Mouse (Mus musculus): ENCODE measurements around the gene Olfr1513. TPM values are rescaled to one million over a fixed set of nuclear protein-coding genes. Genes with fewer than 3 reads are reported as not detected.
"Not testable (repeated sequence)": the region's sequence is repeated elsewhere in the genome, so short reads cannot be mapped to it uniquely, and the experiment has no call there.

The Olfr1513 gene
- total RNA-seq (2022): not detected

- DNase-seq (ENCODE audit: low spot score in 2 of 2): no peak
Observed at GRCm38 (mm10) chr14:52356308-52356707, at the start of gene Olfr1513. Olfr1513 (minus strand) TSS chr14:52356408.

DNA sequence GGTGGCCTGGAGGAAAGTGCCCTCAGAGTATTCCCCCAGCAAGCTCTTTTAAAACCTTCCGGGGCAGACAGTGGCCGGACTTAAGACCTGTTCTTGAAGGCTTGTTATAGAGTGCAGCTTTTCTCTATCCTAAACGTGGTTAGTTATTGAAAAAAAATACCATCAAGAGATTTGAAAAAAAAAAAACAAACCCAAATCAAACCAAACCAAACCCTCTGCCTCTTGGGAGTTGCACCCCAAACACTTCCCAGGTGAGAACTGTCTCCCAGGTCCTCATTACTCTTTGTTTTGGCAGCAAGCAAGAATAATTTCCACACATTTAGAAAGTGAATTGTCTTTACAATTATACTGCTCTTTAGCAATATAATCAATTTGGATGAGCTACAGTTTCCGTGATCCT is 41.1 kb upstream of the Olfr1513 start, which contains the start of gene Olfr1511:
Olfr1511 (minus strand) TSS at position 101 of the 400 bp plus-strand sequence.
- DNase-seq (ENCODE audit: low spot score in 2 of 2): no peak

DNA sequence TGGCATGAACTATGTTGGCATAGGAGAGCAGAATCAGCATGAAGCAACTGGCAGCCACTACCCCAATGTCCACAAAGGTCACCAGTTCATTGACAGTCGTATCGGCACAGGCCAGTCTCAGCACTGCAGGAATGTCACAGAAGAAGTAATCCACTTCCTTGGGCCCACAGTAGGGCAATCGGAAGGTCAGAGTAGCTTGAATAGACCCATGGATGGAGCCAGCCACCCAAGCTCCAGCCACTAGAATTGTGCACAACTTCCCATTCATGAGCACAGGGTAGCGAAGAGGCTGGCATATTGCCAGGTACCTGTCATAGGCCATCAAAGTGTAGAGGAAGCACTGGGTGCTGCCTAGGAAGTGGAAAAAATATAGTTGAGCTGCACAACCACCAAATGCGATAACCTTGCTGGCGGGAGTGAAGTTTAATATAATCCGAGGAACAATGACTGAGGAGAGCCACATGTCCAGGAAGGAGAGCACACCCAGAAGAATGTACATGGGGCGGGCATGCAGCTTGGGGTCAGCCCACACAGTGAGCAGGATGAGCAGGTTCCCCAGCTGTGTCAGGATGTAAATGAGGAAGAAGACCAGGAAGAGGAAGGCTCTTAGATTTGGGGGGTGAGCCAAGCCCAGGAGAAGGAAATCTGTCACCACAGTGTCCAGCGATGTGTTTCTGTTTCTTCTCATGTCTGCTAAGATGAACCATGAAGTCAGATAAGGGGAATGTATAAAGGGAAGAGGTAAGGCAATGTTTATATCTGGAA is 34.1 kb upstream of the Olfr1513 start:
- not testable (repeated sequence) for DNase-seq (ENCODE audit: low spot score in 2 of 2)

DNA sequence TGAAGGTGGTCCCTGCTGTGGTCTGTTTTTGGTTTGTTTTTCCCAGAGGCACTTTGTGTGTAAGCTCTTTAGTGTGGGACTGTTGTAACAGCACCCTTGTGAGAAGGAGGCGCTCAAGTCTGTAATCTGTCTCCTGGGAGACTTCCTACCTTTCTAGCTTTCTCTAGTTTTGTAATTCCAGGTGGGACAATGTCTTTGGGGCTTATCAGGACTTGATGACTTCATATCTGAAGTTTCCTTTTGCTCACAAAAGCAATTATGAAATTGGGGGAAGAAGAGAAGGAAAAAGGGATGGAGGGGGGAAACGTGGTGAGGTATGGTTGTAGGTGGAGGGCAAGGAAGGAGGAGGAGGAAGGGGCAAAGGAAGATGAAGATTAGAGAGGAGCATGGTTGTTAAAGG is 22.9 kb upstream of the Olfr1513 start, which contains the start of gene Olfr1512:
Olfr1512 (minus strand) TSS at position 101 of the 400 bp plus-strand sequence.
- DNase-seq (ENCODE audit: low spot score in 2 of 2): no peak

DNA sequence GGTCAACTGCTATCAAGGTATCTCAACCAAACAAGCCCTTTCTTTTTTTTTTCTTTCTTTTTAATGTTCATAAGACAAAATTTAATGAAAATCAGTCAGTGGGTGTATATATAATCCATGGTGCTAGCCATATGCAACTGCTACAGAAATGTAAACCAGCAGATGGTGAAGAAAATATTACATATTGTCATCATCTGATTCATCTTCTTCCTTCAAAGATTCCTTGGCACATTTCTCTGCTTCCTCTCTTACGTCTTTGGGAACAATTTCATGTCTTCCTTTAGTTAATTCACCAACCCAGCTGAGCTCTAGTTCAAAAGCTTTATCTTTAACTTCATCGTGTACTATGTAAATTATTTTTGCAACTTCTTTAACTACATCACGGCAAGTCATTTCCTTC is 12.5 kb upstream of the Olfr1513 start:
- DNase-seq (ENCODE audit: low spot score in 2 of 2): no peak

GRCm38 (mm10) chr14:52339512-52339852 is 16.7 kb downstream of the Olfr1513 start:
- no peak for DNase-seq (ENCODE audit: low spot score in 2 of 2)

- DNase-seq (ENCODE audit: low spot score in 2 of 2): peak; percentile 50 to 71
Observed at GRCm38 (mm10) chr14:52338751-52339511, 17.3 kb downstream of the Olfr1513 start.

DNA sequence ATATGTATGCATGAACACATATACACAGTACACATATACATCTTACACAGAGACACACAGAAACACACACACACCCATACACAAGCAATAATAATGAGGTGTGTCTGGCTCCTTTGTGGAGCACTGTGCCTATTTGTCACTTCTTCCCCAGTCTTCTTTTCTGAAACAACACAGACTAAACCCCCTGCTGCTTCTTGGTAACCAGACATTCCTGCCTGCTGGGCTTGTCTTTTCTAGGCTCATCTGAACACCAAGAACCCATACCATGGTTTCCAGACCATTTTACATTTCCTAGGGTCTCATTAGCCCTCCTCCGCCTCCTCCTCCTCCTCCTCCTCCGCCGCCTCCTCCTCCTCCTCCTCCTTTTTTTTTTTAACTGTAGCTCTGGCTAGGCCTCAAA is 24.0 kb downstream of the Olfr1513 start:
- DNase-seq (ENCODE audit: low spot score in 2 of 2): no peak

GRCm38 (mm10) chr14:52331069-52331750 is 25.0 kb downstream of the Olfr1513 start:
- no peak for DNase-seq (ENCODE audit: low spot score in 2 of 2)

GRCm38 (mm10) chr14:52327910-52328812 is 28.0 kb downstream of the Olfr1513 start, which contains the start of gene Sall2:
Sall2 (minus strand) TSS chr14:52328762.
- no peak for DNase-seq (ENCODE audit: low spot score in 2 of 2)

- DNase-seq (ENCODE audit: low spot score in 2 of 2): no peak
Observed at GRCm38 (mm10) chr14:52327375-52327901, 28.8 kb downstream of the Olfr1513 start.

DNA sequence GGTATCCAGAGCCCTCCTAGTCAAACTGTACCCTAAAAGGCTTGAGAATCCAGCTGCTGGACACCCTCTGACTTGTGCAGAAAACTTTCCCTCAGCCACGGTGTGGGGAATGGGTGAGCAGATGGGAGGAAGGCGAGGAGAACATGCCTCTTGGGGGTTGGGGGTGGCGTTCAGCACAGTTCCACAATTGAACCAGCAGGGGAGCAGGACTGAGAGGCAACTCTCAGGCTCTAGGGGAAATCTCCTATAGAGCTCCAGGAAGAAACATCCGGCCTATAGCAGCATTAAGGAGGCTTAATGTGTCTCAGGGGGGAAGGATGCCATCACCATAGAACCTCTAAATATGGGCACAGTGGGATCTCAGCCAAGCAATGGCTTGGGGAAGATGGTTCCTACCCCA is 30.3 kb downstream of the Olfr1513 start:
- DNase-seq (ENCODE audit: low spot score in 2 of 2): no peak

DNA sequence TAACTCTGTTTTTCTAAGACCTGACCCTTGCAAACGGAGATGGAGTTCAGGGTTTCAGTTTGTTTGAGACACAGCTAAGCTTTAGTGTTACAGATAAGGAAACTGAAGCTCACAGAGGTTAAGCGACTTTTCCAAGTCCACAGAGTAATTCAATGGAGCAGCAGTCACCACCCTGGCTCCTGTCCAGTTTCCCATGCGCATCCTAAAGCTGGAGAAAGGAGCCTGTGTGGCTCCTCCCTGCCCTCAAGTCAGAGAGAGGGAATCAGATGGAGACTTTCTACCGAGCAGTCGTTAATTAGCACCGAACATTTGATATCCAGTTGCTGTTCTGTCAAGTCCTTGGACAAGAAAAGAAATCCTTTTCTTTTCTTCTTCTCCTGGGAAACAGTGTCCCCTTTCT is 36.8 kb downstream of the Olfr1513 start:
- no peak for DNase-seq (ENCODE audit: low spot score in 2 of 2)

- DNase-seq (ENCODE audit: low spot score in 2 of 2): no peak
Observed at GRCm38 (mm10) chr14:52316441-52317225, 39.6 kb downstream of the Olfr1513 start.

- DNase-seq (ENCODE audit: low spot score in 2 of 2): peak; percentile 59 to 65
Observed at GRCm38 (mm10) chr14:52315792-52316440, 40.3 kb downstream of the Olfr1513 start.

GRCm38 (mm10) chr14:52315283-52315780 is 40.9 kb downstream of the Olfr1513 start:
- no peak for DNase-seq (ENCODE audit: low spot score in 2 of 2)

DNA sequence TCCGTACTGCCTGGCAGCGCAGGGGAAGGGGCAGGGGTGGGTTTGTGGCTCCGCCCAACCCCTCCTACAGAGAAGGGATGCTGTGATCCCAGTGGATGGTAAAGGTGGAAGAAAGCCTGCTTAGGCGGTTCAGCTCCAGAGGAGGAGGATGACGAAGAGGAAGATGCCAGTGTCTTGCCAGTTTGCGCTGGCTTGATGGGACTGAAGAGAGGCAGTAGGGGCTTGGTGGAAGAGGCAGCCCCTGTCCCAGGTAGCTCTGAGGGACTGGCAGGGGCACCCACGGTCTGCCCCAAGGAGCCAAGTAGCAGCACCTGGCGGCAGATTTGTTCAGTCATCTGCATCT is 41.4 kb downstream of the Olfr1513 start:
- no peak for DNase-seq (ENCODE audit: low spot score in 2 of 2)

GRCm38 (mm10) chr14:52313931-52314807 is 42.0 kb downstream of the Olfr1513 start:
- DNase-seq (ENCODE audit: low spot score in 2 of 2): no peak

Data from layer of hippocampus, adult 8-10 months (tissue).